Mouse (Mus musculus) ovary, adult 18-20 months (tissue): ENCODE measurements around the gene Gm45521.
A peak's percentile ranks its signal among the peaks of the same experiment; 100 is the strongest.

Source experiments
- DNase-seq: peaks from one replicate; pipeline ENCODE4 v3.0.0; 2022; ENCODE audit warnings: low spot score, mixed read lengths

The Gm45521 gene

DNA sequence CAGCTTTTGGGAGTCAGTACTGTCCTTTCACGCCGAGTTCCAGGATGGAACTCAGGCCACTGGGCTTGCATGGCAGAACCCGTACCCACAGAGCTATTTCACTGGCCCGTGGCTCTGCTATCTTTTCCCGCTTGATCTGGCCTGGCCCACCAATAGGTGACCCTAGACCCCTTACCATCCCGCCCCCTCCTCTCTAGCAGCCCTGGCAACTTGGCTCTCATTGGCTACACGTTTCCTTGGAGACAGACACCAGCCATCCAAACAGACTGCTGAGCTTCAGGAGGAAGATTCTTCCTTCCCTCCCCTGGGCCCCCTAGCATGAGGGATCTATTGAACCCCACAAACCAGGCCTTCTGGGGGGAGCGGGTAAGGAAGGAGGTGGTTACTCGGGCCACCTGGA, at the start of gene Gm45521:
Gene Gm45521 (plus strand): TSS at position 240 of the 400 bp plus-strand sequence.
- DNase-seq: no peak

GRCm38 (mm10) chr14:7909472-7909871, 47.6 kb upstream of the Gm45521 start:
- no peak for DNase-seq

GRCm38 (mm10) chr14:7913842-7914241, 43.2 kb upstream of the Gm45521 start:
- DNase-seq: no peak

- no peak for DNase-seq
These were observed 42.6 kb upstream of the Gm45521 start for GRCm38 (mm10) chr14:7914461-7914860.

- no peak for DNase-seq
These were observed 38.7 kb upstream of the Gm45521 start for GRCm38 (mm10) chr14:7918150-7918991.

DNA sequence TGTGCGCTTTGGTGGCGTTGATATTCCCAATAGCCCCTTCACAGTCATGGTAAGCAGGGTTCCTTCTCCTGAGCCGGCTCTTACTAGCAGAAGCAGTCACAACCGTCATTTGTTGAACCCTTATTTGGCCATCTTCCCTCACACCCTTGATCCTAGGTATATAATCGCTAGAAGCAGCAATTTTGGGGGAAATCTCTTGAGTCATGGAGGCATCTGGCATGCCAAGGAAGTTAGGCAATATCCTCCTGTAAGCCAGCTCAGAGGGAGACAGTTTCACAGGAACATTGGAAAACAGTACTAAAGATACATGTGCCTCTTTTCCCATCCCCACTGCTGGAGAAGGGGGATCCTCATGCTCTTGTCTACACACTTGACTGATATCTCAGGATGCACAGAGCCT, 37.8 kb upstream of the Gm45521 start:
- DNase-seq: no peak

GRCm38 (mm10) chr14:7919921-7920320, 37.2 kb upstream of the Gm45521 start:
- no peak for DNase-seq

GRCm38 (mm10) chr14:7921459-7921858, 35.6 kb upstream of the Gm45521 start:
- no peak for DNase-seq

GRCm38 (mm10) chr14:7923635-7924034, 33.5 kb upstream of the Gm45521 start:
- no peak for DNase-seq

DNA sequence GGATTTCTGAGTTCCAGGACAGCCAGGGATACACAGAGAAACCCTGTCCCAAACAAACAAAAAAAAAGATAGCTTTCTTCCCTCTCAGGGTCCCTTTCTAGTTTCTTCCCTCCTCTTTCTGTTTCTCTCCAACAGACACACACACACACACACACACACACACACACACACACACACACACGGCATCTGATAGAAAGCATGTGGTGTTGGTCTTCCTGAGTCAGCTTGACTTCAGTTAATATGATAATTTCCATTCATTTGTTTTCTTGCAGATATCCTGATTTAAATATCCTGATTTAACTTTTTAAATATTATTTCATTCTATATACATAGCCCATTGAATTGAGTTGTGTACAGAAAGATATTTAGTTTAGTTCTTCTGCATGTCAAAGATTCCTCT, 28.7 kb upstream of the Gm45521 start:
- DNase-seq: no peak

DNA sequence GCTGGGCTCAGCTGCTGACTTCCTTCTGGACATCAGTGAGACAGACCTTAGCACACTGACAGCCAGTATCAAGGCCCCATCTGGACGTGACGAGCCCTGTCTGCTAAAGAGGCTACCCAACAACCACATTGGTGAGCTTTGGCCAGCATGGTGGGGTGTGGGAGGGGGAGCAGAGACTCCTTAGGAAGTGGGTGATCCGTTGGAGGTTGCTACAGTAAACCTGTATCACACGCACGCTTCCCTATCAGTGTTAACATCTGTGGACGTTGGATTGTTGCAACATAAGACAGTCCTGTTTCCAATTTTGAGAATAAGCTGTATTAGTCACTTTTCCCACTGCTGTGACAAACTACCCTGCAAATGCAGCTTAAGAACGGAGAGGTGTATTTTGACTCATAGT, 28.1 kb upstream of the Gm45521 start:
- DNase-seq: no peak

- DNase-seq: no peak
These were observed 24.9 kb upstream of the Gm45521 start for GRCm38 (mm10) chr14:7932151-7932550.

DNA sequence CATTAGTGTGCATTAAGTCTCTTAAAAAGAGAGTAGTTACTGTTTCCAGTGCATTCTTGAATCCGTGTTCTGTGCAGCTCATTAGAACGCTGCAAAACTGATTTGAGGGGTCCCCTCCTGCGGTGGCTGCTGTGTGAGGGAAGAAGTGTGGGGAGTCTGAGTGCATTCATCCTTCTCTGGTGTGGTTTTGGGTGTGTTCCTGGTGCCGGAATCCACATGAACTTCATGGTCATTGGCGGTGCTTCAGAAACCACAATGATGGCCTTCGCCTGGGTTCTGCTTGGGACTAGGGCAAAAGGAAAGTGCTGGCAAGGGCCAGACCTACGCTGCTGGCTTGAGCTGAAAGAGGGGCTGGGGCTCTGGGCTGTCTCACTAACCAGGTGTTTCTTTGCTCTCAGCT, 22.9 kb upstream of the Gm45521 start:
- peak; percentile 81 for DNase-seq

DNA sequence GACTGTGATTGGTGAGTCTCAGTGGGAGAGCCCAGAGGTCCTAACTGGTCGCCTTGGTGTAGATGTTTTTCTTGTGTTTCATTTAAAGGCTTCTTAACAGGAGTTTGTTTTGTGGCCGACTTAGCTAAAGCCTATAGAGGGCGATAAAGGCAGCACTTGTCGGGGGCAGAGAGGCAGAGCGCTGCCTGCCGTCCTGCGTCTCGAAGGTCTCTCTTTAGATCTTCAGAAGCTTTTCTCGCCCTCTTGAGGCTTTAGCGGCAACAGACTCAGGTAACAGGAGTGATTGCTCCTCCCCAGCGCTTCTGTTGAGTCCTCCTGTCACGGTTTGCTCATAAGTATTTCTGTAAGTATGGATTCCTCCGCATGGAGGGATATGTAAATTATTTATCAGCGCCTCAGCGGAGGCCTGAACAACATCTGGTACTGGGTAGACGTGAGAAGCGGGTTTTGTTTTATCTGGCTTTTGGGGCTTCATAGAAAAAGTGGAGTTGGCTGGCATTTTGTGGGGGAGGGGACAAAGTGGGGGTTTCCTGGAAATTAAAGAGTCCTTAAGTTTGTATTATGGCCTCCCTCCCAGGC, 19.9 kb upstream of the Gm45521 start:
- DNase-seq: no peak

- no peak for DNase-seq
These were observed 18.0 kb upstream of the Gm45521 start for GRCm38 (mm10) chr14:7938809-7939784.

DNA sequence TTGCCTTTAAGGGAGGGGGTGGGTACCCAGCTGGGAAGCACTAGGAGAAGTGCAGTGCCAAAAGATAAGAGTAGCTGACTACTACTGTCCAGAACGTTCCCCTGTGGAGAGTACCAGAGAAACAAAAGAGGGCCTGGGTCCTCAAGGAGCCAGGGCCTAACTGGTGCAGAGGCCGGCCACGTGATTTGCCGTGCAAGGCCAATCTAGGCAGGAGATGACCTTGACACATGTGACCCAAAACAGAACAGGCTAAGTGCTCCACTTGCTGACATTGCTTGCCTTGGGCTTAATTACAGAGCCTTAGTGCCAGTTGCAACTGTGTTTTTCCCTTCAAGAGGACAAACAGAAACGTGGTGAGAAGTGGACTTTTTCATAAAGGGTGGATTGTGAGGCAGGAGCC, 15.7 kb upstream of the Gm45521 start:
- DNase-seq: no peak

DNA sequence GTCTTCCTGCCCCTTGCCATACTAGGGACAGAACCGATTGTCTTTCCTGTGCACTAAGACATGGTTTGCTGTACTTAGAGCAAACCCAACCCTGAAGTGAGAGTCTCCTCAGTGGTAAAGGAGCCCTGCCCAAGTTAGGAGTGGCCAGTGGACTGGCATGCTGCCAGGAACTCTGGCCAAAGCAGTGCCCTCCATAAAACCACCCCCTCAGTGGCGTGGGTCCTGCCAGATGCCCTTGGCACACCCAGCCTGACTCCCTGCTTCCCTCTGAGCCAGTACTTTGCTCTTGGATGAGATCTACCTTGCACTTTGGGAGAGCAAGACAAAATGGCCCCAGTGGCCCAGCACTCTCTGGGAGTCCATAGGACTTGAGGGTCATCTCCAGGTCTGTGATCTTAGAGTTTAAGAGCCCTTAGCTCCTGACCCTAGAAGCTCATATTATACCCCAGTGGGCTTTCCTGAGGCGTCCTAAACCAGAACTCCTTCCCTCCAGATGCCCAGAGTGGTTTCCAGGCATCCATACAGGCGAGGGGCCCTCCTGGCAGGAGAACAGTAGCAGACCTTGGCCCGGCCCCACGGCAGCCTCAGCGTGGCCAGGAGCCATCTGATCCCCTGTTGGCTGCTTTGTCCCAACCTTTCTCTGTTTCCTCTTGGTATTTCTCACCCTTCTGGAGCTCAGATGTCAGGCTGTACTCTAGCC, 13.8 kb upstream of the Gm45521 start:
- DNase-seq: peak; percentile 76

GRCm38 (mm10) chr14:7943801-7944135, 13.3 kb upstream of the Gm45521 start:
- no peak for DNase-seq

- DNase-seq: no peak
These were observed 12.6 kb upstream of the Gm45521 start for GRCm38 (mm10) chr14:7944349-7945039.

DNA sequence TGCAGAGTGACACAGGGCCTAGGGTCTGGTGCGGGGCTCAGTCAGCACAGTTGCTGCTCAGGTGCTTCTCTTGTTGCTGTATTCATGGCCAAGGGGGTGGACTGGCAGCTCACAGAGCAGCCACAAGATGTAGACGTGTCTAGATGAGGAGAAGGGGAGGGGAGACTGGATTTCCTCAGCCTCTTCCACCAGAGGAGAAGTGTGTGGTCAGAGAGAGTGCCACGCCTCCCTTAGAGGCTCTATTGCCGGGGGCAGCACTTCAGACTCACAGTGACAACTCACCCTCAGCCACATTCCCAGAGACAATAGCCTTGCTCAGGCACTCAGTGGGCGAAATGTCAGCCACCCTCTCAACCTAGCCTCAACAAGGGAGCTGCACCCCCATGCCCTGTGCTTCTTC, 11.8 kb upstream of the Gm45521 start:
- DNase-seq: no peak

DNA sequence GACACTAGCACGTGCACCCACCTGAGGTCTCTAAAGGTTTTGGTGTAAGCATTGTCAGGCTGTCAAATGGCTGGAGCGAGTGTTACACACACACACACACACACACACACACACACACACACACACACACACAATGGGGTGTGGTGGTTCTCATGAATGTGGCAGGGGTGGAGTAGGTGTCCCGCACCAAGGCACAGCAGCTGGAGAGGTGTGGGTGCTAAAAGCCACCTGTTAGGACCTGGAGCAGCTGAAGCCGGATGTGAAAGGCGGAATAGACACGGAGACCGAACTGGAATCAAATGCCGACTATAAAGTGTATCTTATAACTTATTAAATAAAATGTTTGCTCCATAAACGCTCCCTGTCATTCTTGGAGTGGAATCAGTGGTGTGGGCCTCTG, 5.9 kb upstream of the Gm45521 start:
- no peak for DNase-seq
